Comparison of ENCODE assay signal across 15 mouse cellular contexts in the genomic region with DNA sequence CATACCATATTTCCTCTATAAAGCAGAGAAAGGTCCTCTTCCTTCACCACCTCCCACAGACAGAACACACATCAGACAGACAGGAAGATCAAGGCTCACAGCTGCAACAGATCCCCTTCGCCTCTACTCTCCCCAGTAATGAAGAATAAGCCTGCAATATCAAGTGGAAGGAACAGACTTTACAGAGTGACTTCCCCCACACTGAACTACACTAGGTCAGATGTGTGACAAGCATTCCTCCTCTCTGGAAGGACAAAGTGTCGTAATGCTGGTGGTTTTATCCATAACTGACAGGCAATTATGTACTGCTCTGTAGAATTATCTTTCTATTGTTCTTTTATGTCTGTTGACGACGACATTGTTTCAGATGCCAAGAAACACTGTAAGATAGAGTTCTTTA.
"Had no signal": no experiment of that assay in that cellular context is flagged by ENCODE, and none has a peak within 500 bp of the region (broad histone marks: within the 10 kb centered on the region; RNA-seq: fewer than 3 reads in every experiment).

No protein-coding gene starts in this region.

- H3K9ac ChIP-seq: limb, embryonic 12.5 days; liver, embryonic 13.5 days; liver, postnatal 0 days; midbrain, embryonic 13.5 days; neural tube, embryonic 15.5 days had no signal

- H3K36me3 ChIP-seq: limb, embryonic 12.5 days; liver, embryonic 13.5 days; neural tube, embryonic 15.5 days had no signal

- H3K4me2 ChIP-seq: limb, embryonic 12.5 days; liver, embryonic 13.5 days; midbrain, embryonic 13.5 days; neural tube, embryonic 15.5 days had no signal

- H3K4me1 ChIP-seq: limb, embryonic 12.5 days had no signal

- H3K27me3 ChIP-seq: limb, embryonic 12.5 days; liver, embryonic 13.5 days; midbrain, embryonic 13.5 days; neural tube, embryonic 15.5 days had no signal

- H3K9me3 ChIP-seq: limb, embryonic 12.5 days; liver, embryonic 13.5 days; midbrain, embryonic 13.5 days; neural tube, embryonic 15.5 days had no signal

- H3K27ac ChIP-seq: limb, embryonic 12.5 days; liver, embryonic 13.5 days; macrophage; midbrain, embryonic 13.5 days; neural tube, embryonic 15.5 days had no signal

- H3K4me3 ChIP-seq: layer of hippocampus, adult 2 months; limb, embryonic 12.5 days; liver, embryonic 13.5 days; midbrain, embryonic 13.5 days; myocyte; neural tube, embryonic 15.5 days had no signal

- ATAC-seq: intestine, embryonic 16.5 days; liver, postnatal 0 days; midbrain, embryonic 13.5 days had no signal

- DNase-seq: kidney, adult 8-10 months; kidney, postnatal 4 days; liver; liver, embryonic 13.5 days; liver, postnatal 0 days; right cerebral cortex, adult 18-20 months; right cerebral cortex, postnatal 25 days; thymus, postnatal 36 days had no signal
